Mouse (Mus musculus) kidney, embryonic 16.5 days (tissue): ENCODE measurements around the gene Kansl2. TPM values are rescaled to one million over a fixed set of nuclear protein-coding genes. Genes with fewer than 3 reads are reported as not detected.

Source experiments
- ATAC-seq: fragments of 200-750 bp; cut with Nextera tagmentation; 2 replicates; pipeline ENCODE4 v1.8.0; 2017; ENCODE audit warnings: moderate TSS enrichment; ENCODE audit not compliant: low FRiP score, low TSS enrichment
- H3K27ac ChIP-seq: fragments of 300-500 bp; sonication (generic); 2 replicates; pipeline ENCODE4 v1.5.1; 2014; ENCODE audit warnings: low read length
- H3K27me3 ChIP-seq: fragments of 300-500 bp; sonication (generic); 2 replicates; pipeline ENCODE4 v1.6.1; 2014; ENCODE audit warnings: low read length, control low read depth, mixed read lengths; ENCODE audit not compliant: insufficient read depth
- H3K36me3 ChIP-seq: fragments of 300-500 bp; sonication (generic); 2 replicates; pipeline ENCODE4 v1.6.1; 2014; ENCODE audit warnings: low read length, control low read depth, mixed read lengths; ENCODE audit not compliant: insufficient read depth
- H3K4me1 ChIP-seq: fragments of 300-500 bp; sonication (generic); 2 replicates; pipeline ENCODE4 v1.6.1; 2014; ENCODE audit warnings: low read length, control low read depth, mixed read lengths; ENCODE audit not compliant: insufficient read depth
- H3K4me2 ChIP-seq: fragments of 300-500 bp; sonication (generic); replicated peaks from 2 replicates; pipeline ENCODE4 v1.6.1; 2014; ENCODE audit warnings: low read depth, low read length
- H3K4me3 ChIP-seq: fragments of 300-500 bp; sonication (generic); 2 replicates; pipeline ENCODE4 v1.5.1; 2014; ENCODE audit warnings: mild to moderate bottlenecking, low read length
- H3K9ac ChIP-seq: fragments of 300-500 bp; sonication (generic); replicated peaks from 2 replicates; pipeline ENCODE4 v1.6.1; 2014; ENCODE audit warnings: low read length
- H3K9me3 ChIP-seq: fragments of 300-500 bp; sonication (generic); 2 replicates; pipeline ENCODE4 v1.6.1; 2016; ENCODE audit warnings: low read length, control low read depth
- WGBS: fragments of 180-500 bp; shearing (Covaris S2); extraction: QIAGEN DNeasy Blood & Tissue Kit; methylation state at CpG from one replicate; pipeline ENCODE4 v1.1.7; 2014; 5-methylcytosine and 5-hydroxymethylcytosine counted together
- microRNA-seq: library from miRNA; unstranded; fragments of <30 nt; microRNA quantifications from one replicate; pipeline ENCODE4, GENCODE M21; 2016
- polyA plus RNA-seq: library from polyadenylated mRNA; unstranded; fragments of >200 nt; fragmentation: Nextera tagmentation; extraction: Ambion mirVana; gene quantifications from 2 replicates; pipeline ENCODE4 v1.2.1, GENCODE M21; 2015

Gene Kansl2
- polyA plus RNA-seq, 1 experiment from 2014 or later: 113 TPM

GRCm38 (mm10) chr15:98482701-98483100, 51.4 kb downstream of the Kansl2 start, which contains the start of gene Lalba:
Gene Lalba (minus strand): TSS chr15:98482721.
- 67% methylated on average over 3 of the region's 3 CpGs for WGBS
- no peaks in the 10 kb centered on the region for H3K4me1 ChIP-seq

DNA sequence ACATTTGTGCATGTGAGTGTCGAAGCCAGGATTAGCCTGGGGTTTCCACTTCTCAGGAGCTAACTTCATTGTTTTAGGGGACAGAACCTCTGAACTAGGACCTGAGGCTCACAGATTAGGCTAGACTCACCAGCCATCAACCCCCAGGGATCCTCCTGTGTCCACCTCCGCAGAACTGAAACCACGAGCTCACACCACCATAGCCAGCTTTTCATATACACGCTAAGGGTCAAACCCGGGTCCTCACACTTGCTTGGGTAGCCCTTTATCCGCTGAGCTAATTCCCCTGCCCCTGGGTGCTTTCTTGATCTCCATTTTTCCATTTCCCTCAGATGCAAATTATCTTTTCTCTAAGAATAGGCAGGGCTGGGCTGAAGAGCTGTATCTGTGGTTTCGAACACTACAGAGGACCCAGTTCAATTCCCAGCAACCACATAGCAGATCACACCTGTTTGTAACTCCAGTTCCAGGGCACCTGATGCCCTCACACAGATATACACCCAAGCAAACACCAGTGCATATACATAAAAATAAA, 54.4 kb downstream of the Kansl2 start:
- Histone ChIP-seq H3K27ac (no peak overlapping the region), H3K9me3 (no peaks in the 10 kb centered on the region), H3K4me3 (no peak overlapping the region), H3K27me3 (no peaks in the 10 kb centered on the region), H3K36me3 (no peaks in the 10 kb centered on the region), H3K4me2 (no peak overlapping the region), H3K9ac (no peak overlapping the region), H3K4me1 (no peaks in the 10 kb centered on the region)
- no peak for ATAC-seq
- WGBS: 78% methylated on average over 7 of the region's 7 CpGs

More at GRCm38 (mm10) chr15:98482701-98483100, 51.4 kb downstream of the Kansl2 start, which contains the start of gene Lalba:
- no peak within 1 kb of the TSS for H3K27ac ChIP-seq
- H3K4me3 ChIP-seq: no peak within 1 kb of the TSS
- no peaks in the 10 kb centered on the region for H3K9me3 ChIP-seq
- H3K4me2 ChIP-seq: no peak within 1 kb of the TSS
- no peaks in the 10 kb centered on the region for H3K36me3 ChIP-seq
- ATAC-seq: no peak
- no peak within 1 kb of the TSS for H3K9ac ChIP-seq
- no peaks in the 10 kb centered on the region for H3K27me3 ChIP-seq

- Histone ChIP-seq H3K27ac (no peak overlapping the region), H3K27me3 (no peaks in the 10 kb centered on the region), H3K9ac (no peak overlapping the region), H3K4me2 (no peak overlapping the region), H3K4me3 (no peak overlapping the region), H3K36me3 (no peaks in the 10 kb centered on the region), H3K9me3 (no peaks in the 10 kb centered on the region), H3K4me1 (no peaks in the 10 kb centered on the region)
- no peak for ATAC-seq
- WGBS: 74% methylated on average over 5 of the region's 5 CpGs
Observed at GRCm38 (mm10) chr15:98476281-98476680, 57.8 kb downstream of the Kansl2 start.

- ATAC-seq: no peak
- Histone ChIP-seq H3K27me3 (no peaks in the 10 kb centered on the region), H3K27ac (no peak overlapping the region), H3K4me1 (no peaks in the 10 kb centered on the region), H3K36me3 (no peaks in the 10 kb centered on the region), H3K9ac (no peak overlapping the region), H3K4me3 (no peak overlapping the region), H3K4me2 (no peak overlapping the region), H3K9me3 (no peaks in the 10 kb centered on the region)
- WGBS: 49% methylated on average over 10 of the region's 10 CpGs
Observed at GRCm38 (mm10) chr15:98475382-98475781, 58.7 kb downstream of the Kansl2 start.

DNA sequence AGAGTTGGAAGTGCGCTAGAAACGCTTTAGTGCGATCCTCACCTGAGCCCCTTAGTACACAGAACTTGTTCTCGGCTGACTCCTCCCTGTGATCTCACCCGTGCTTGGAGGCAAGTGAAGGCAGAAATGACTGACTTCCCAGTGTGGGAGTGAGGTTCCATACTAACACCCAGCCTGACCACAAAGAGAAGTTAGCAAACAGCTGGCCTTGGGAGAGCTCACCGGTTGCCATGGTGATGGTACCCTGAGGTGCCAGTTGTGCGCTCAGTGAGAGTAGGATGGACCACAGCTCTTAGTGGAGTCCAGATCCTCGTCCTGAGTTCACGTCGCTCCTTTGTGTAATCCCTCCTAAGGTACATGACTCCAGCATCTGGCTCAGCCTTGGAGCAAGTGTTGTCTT, 59.1 kb downstream of the Kansl2 start:
- H3K4me1 ChIP-seq: no peaks in the 10 kb centered on the region
- no peak overlapping the region for H3K4me3 ChIP-seq
- no peak overlapping the region for H3K27ac ChIP-seq
- no peak overlapping the region for H3K4me2 ChIP-seq
- no peaks in the 10 kb centered on the region for H3K36me3 ChIP-seq
- no peak overlapping the region for H3K9ac ChIP-seq
- H3K9me3 ChIP-seq: no peaks in the 10 kb centered on the region
- 84% methylated on average over 10 of the region's 10 CpGs for WGBS
- ATAC-seq: no peak
- H3K27me3 ChIP-seq: no peaks in the 10 kb centered on the region

- 88% methylated on average over 13 of the region's 13 CpGs for WGBS
- ATAC-seq: no peak
- Histone ChIP-seq H3K27ac (no peak overlapping the region), H3K4me2 (no peak overlapping the region), H3K9me3 (0 out of 2 replicates have a peak, but pooled peaks cover 5% of the 10 kb centered on the region), H3K27me3 (no peaks in the 10 kb centered on the region), H3K4me1 (no peaks in the 10 kb centered on the region), H3K4me3 (no peak overlapping the region), H3K36me3 (no peaks in the 10 kb centered on the region), H3K9ac (no peak overlapping the region)
Observed at GRCm38 (mm10) chr15:98471539-98471938, 62.5 kb downstream of the Kansl2 start.

DNA sequence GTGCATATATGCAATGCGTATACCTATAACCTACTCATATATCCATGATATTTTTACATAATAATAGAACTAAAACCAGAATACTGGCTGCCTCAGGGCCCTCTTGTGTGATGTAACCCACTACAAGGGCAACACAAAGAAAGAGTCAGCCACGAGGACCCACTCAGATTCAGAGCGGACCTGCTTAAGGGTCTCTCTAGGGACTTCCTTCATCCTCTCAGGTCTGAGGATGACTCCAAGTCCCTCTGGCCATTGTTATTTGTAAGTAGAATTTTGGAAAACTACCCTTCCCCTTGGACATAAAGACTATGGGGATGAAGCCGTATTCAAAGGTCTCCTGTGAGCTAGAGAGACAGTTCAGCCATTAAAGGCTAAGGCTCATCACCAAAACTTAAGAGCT, 64.5 kb downstream of the Kansl2 start, which contains the start of gene OR5BS1P:
Gene OR5BS1P (plus strand): TSS at position 301 of the 400 bp plus-strand sequence.
- H3K4me2 ChIP-seq: no peak within 1 kb of the TSS
- 0 out of 2 replicates have a peak, but pooled peaks cover 5% of the 10 kb centered on the region for H3K9me3 ChIP-seq
- no peak within 1 kb of the TSS for H3K9ac ChIP-seq
- H3K36me3 ChIP-seq: no peaks in the 10 kb centered on the region
- H3K4me3 ChIP-seq: no peak within 1 kb of the TSS
- 93% methylated on average over 4 of the region's 4 CpGs for WGBS
- H3K27ac ChIP-seq: no peak within 1 kb of the TSS
- no peak for ATAC-seq
- no peaks in the 10 kb centered on the region for H3K27me3 ChIP-seq
- H3K4me1 ChIP-seq: no peaks in the 10 kb centered on the region

Small RNA genes within 50 kb of the gene (microRNA-seq; reads per million reads assigned to microRNA genes)
- gene Mir1291: not detected

Other genes starting within 250 kb of the Kansl2 start
- gene Zfp641, start 238.1 kb downstream of the Kansl2 start, polyA plus RNA-seq: 2.2 and 2.3 TPM in 2 replicates
- gene Olfr285, start 216.9 kb downstream of the Kansl2 start, polyA plus RNA-seq: not detected in 2 replicates
- gene Olfr284, start 193.3 kb downstream of the Kansl2 start, polyA plus RNA-seq: not detected in 2 replicates
- gene Olfr283, start 153.3 kb downstream of the Kansl2 start, polyA plus RNA-seq: not detected in 2 replicates
- not detected in 2 replicates for gene Olfr282, start 103.0 kb downstream of the Kansl2 start, polyA plus RNA-seq
- not detected in 2 replicates for gene Olfr281, start 81.7 kb downstream of the Kansl2 start, polyA plus RNA-seq
- gene OR5BS1P, start 64.4 kb downstream of the Kansl2 start, polyA plus RNA-seq: not detected in 2 replicates
- 0.21 and 0.55 TPM in 2 replicates for gene Lalba, start 51.5 kb downstream of the Kansl2 start, polyA plus RNA-seq
- not detected in 2 replicates for gene Olfr279, start 41.9 kb downstream of the Kansl2 start, polyA plus RNA-seq
- gene Ccnt1, start 36.7 kb upstream of the Kansl2 start, polyA plus RNA-seq: 64.4 and 76.4 TPM in 2 replicates
- gene 4930415O20Rik, start 36.7 kb upstream of the Kansl2 start, polyA plus RNA-seq: 0.41 and 0.69 TPM in 2 replicates
- 24.4 and 26.0 TPM in 2 replicates for gene Adcy6, start 75.8 kb upstream of the Kansl2 start, polyA plus RNA-seq
- gene Cacnb3, start 96.6 kb upstream of the Kansl2 start, polyA plus RNA-seq: 34.4 and 34.9 TPM in 2 replicates
- 19.0 and 27.1 TPM in 2 replicates for gene Ddx23, start 128.6 kb upstream of the Kansl2 start, polyA plus RNA-seq
- 0.45 and 0.75 TPM in 2 replicates for gene Rnd1, start 143.2 kb upstream of the Kansl2 start, polyA plus RNA-seq
- gene Ccdc65, start 173.9 kb upstream of the Kansl2 start, polyA plus RNA-seq: 0.95 and 1.1 TPM in 2 replicates
- 36.6 and 39.1 TPM in 2 replicates for gene Fkbp11, start 193.9 kb upstream of the Kansl2 start, polyA plus RNA-seq
- gene Arf3, start 228.9 kb upstream of the Kansl2 start, polyA plus RNA-seq: 56.3 and 59.5 TPM in 2 replicates
- 0.17 TPM in 1 of 2 replicates, not detected in the other for gene Wnt10b, start 243.9 kb upstream of the Kansl2 start, polyA plus RNA-seq